Mouse (Mus musculus): ENCODE data around the gene Caskin1.

DNA sequence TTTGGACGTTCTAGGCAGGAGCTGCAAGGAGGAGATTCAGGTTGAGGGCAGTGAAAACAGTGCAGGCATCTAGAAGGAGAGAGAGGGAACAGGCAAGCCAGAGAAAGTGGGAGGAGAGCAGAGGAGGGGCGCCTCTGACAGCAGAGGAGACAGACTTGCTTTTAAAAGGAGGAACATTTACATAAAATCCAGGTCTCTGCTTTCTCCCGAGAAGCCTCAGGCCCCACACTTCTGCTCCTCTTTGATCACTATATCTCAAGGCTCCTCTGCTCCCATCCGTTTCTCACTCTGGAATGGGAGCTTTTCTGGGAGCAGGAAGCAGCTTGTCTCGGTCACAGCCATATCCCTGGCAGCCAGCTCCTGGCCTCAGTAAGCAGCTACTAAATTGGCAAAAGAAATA is 46.9 kb downstream of the Caskin1 start:
- TF ChIP-seq POLR2A (IDR thresholded peaks at IDR 0.05; ENCODE audit: borderline replicate concordance, control insufficient read depth, low read depth, low read length) (no peak), CTCF (IDR thresholded peaks at IDR 0.05; ENCODE audit: control insufficient read depth, insufficient read depth, low read length) (no peak)
